Mouse (Mus musculus) liver, embryonic 14.5 days (tissue): ENCODE results near the gene Nrxn2.

Experiments used
- CTCF ChIP-seq: IDR thresholded peaks from 2 replicates; pipeline ENCODE4 v1.5.1; 2016; ENCODE audit warnings: antibody characterized with exemption, low read depth, control low read depth
- EP300 ChIP-seq: IDR thresholded peaks from 2 replicates; pipeline ENCODE4 v1.6.1; 2016; ENCODE audit warnings: antibody characterized with exemption, low read depth

DNA sequence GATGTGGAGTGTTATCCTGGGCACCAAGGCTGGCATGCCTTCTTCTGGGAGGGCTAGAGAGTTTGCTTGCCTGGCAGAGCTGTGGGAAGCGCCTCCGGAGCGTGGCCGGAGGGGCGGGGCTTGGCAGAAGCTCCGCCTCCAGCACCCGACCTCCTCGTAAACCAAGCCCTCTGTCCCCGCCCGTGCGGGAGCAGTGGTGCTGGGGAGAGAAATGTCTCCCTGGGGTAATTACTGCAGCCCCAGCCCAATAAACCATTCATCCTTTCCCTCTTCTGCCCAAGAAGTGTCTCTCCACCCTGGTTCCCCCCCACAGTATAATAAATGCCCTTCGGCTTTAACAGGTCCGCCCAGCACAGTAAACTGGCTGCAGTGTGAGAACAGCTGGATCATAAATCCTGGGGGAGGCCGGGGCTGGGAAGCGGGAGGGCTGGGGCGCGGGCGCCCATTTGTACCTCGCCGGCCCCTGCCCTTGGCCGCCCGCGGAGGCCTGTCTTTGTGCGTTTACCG is 83.6 kb downstream of the Nrxn2 start:
- no peak for TF ChIP-seq CTCF
- no peak for TF ChIP-seq EP300
